Mouse (Mus musculus) testis, adult 2 months (tissue): ENCODE measurements around the gene Blm. TPM values are rescaled to one million over a fixed set of nuclear protein-coding genes. Genes with fewer than 3 reads are reported as not detected.

ENCODE experiments used
- H3K27ac ChIP-seq: fragments of 200-500 bp; 2 replicates; pipeline ENCODE4 v1.5.1; 2012; ENCODE audit warnings: low read depth, low read length; ENCODE audit not compliant: control insufficient read depth, insufficient read depth
- H3K27me3 ChIP-seq: fragments of 200-500 bp; 2 replicates; pipeline ENCODE4 v1.6.1; 2012; ENCODE audit warnings: mild to moderate bottlenecking, low read length, moderate library complexity; ENCODE audit not compliant: control insufficient read depth, insufficient read depth
- H3K36me3 ChIP-seq: fragments of 200-500 bp; 2 replicates; pipeline ENCODE4 v1.6.1; 2012; ENCODE audit warnings: mild to moderate bottlenecking, low read length; ENCODE audit not compliant: control insufficient read depth, insufficient read depth
- H3K4me1 ChIP-seq: fragments of 200-500 bp; 2 replicates; pipeline ENCODE4 v1.6.1; 2012; ENCODE audit warnings: low read length; ENCODE audit not compliant: control insufficient read depth, insufficient read depth
- H3K4me3 ChIP-seq: fragments of 200-500 bp; 2 replicates; pipeline ENCODE4 v1.5.1; 2012; ENCODE audit warnings: low read depth, mild to moderate bottlenecking, low read length, moderate library complexity, mixed read lengths; ENCODE audit not compliant: control insufficient read depth
- CTCF ChIP-seq: fragments of 200-500 bp; IDR thresholded peaks from 2 replicates; pipeline ENCODE4 v1.5.1; 2012; ENCODE audit warnings: low read depth, mild to moderate bottlenecking, inconsistent platforms, low read length, moderate library complexity; ENCODE audit not compliant: control insufficient read depth, insufficient read depth, insufficient replicate concordance
- POLR2A ChIP-seq: fragments of 200-500 bp; IDR thresholded peaks from 2 replicates; pipeline ENCODE4 v1.6.1; 2012; ENCODE audit warnings: low read depth, mild to moderate bottlenecking, inconsistent platforms, low read length, moderate library complexity; ENCODE audit not compliant: control insufficient read depth
- polyA plus RNA-seq: library from polyadenylated mRNA; depleted of rRNA; stranded (reverse); fragments of >200 nt; gene quantifications from 2 replicates; pipeline ENCODE4 v1.2.3, GENCODE M21; 2012

The Blm gene
- polyA plus RNA-seq, 1 experiment = 7.0 TPM

DNA sequence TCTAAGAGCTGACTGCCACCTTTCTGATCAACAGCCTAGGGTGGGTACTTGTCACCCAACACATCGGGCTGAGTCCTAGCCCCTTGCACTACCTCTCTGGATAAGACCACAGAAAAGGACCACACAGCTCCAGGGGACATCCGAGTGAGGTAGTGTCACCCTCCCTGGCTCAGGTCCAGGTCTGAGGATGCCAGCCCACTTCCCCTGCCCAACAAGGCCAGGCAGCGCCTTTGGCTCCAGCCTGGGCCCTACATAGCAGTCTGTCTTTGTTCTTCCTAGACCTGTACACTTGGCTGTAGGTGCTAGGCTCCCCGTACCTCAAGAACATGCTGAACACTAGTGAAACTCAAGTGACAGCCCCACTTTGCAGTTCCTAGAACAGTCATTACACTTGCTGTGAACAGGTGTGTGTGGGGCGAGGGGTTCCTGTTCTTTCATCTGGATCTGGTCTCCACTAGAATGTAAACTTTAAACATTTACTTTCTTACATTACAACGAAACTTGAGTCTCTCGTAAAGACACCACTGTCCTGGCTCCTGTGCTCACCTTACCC lies 120.5 kb downstream of the Blm start:
- no peaks in the 10 kb centered on the region for H3K36me3 ChIP-seq
- H3K4me1 ChIP-seq = peaks cover 3% of the 10 kb centered on the region; the same call in 1 of the 2 replicates
- TF ChIP-seq CTCF (no peak), POLR2A (no peak)
- no peaks in the 10 kb centered on the region for H3K27me3 ChIP-seq
- no peak overlapping the region for H3K27ac ChIP-seq
- H3K4me3 ChIP-seq = no peak overlapping the region

DNA sequence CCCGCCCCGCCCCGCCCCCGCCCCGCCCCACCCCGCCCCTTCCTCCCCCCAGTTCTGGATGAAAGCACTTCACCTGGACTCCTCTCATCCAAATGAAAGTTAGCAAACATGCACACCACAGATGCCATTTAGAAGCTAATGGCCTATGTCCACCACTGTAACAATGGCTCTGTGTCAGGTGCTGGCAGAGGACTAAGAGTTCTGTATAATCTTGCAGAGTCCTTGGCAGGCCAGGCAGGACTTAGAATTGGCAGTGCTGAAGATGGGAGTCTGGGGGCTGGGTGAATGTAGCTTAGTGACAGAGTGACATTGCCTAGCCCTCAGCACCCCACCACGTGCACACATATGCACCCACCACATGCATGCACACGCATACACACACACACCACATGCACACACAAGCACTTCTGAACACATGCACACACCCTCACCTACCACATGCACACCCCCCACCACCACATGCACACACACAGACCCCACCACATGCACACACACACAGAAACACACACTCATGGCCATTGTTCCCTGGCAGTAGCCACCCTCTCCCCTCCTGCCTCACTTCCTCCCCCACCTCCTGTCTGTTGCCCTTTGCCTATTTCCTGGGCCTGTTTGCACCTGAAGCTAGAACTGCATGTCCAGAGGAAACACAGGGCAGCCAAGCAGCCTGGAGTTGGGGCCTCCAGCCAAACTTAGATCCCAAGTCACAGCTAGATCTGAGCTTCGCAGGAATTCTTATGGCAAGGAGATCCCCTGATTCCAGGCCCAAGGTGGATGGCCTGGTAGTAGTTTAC lies 121.2 kb downstream of the Blm start:
- no peak overlapping the region for H3K4me3 ChIP-seq
- H3K27ac ChIP-seq = no peak overlapping the region
- TF ChIP-seq CTCF = no peak
- TF ChIP-seq POLR2A = no peak
- no peaks in the 10 kb centered on the region for H3K36me3 ChIP-seq
- peaks cover 3% of the 10 kb centered on the region; the same call in 1 of the 2 replicates for H3K4me1 ChIP-seq
- no peaks in the 10 kb centered on the region for H3K27me3 ChIP-seq

DNA sequence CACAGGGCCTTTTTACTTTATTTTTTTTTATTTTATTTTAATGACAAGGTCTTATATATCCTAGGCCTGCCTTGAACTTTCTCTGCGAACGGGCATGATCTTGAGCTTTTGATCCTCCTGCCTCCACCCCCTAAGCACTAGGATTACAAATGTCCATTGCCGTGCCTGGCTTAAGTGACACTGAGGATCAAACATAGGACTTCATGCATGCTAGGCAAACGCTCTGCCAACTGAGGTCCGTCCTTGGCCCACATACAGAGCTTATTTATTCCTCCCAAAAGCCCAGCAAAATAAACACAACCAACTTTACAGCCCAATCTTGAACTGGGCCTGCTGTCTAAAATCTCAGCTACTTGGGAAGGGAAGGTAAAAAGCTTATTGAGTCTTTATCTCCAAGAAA lies 122.1 kb downstream of the Blm start:
- Histone ChIP-seq H3K27me3 (no peaks in the 10 kb centered on the region), H3K4me3 (no peak overlapping the region), H3K27ac (no peak overlapping the region), H3K36me3 (no peaks in the 10 kb centered on the region), H3K4me1 (peaks cover 3% of the 10 kb centered on the region; the same call in 1 of the 2 replicates)
- TF ChIP-seq CTCF = no peak
- no peak for TF ChIP-seq POLR2A

DNA sequence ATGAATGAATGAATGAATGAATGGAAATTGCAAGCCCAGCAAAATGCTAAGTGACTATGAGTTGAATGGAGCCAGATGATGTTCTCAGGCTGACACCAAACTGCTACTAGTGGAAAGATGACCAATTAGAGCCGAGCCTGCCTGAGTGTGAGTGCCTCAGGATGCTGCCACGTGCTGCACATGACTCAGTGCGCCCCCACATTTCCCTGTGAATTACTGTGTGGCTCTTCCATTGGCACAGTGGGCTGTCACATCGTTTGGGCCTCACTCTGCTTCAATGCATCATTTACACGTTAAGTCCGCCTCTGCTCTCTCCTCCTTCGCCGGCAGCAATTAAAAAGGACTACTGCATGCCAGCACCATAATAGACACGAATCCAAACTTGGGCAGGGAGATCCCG lies 122.6 kb downstream of the Blm start:
- no peak overlapping the region for H3K27ac ChIP-seq
- H3K4me1 ChIP-seq = peaks cover 3% of the 10 kb centered on the region; the same call in 1 of the 2 replicates
- H3K36me3 ChIP-seq = no peaks in the 10 kb centered on the region
- H3K27me3 ChIP-seq = no peaks in the 10 kb centered on the region
- H3K4me3 ChIP-seq = no peak overlapping the region
- TF ChIP-seq POLR2A (no peak), CTCF (no peak)

DNA sequence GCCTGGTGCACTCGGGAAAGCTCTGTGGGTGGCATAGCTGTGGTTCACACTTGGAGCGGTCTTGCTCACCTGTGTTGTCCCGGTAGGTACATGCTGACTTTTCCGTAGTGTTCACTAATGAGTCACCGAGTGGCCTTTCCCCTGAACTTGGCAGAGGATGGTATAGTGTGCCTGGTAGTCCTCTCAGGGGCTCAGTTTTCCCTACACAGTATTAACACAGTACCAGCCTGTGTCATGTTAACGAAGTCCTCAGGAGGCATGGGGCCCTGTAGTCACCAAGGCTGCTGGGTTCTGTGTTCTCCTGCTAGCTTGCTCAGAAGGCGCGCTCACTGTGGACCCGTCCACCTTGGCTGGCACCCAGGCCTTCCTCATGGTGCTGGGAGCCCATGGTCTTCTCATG lies 124.5 kb downstream of the Blm start:
- TF ChIP-seq POLR2A = no peak
- TF ChIP-seq CTCF = no peak
- no peaks in the 10 kb centered on the region for H3K36me3 ChIP-seq
- H3K4me1 ChIP-seq = peaks cover 3% of the 10 kb centered on the region; the same call in 1 of the 2 replicates
- no peaks in the 10 kb centered on the region for H3K27me3 ChIP-seq
- no peak overlapping the region for H3K4me3 ChIP-seq
- H3K27ac ChIP-seq = no peak overlapping the region

DNA sequence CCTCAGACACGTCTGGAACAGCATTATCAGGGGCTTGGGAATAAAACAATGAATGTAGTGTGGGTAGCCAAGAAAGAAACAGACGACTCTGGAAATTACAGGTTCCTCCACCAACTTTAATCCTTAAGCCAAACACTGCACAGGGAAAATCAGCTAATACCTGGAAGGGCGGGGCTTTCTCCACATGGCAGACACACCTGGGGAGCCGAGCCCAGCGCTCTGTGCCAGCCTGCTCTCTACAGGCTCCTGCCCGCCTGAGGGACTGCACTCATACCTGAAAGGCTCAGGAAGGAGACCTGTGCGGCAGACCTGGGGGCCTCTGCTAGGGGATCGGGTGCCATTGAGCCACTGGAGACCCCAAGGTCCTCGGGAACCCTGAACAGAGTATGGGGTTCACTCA lies 127.2 kb downstream of the Blm start:
- no peaks in the 10 kb centered on the region for H3K27me3 ChIP-seq
- no peak overlapping the region for H3K4me3 ChIP-seq
- no peak for TF ChIP-seq CTCF
- no peak for TF ChIP-seq POLR2A
- no peak overlapping the region for H3K27ac ChIP-seq
- peaks cover 4% of the 10 kb centered on the region; the same call in 1 of the 2 replicates for H3K4me1 ChIP-seq
- H3K36me3 ChIP-seq = no peaks in the 10 kb centered on the region

DNA sequence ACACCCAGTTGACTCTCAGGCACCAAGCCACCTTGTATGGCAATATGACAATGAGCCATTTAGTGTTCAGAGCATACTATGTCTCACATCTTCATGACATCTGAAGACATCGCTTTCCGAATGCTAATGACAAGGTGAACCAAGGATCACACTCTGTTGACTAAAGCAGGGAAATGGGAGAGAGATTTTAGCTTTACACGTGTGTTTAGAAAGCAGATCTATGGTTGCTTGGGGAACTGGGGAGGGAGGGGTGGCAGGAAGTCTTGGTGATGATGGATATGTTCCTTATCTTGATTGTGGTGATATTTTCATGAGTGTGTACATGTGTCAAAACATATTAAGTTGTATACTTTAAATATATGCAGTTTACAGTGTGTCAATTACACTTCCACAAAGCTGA lies 128.7 kb downstream of the Blm start:
- H3K4me1 ChIP-seq = peaks cover 4% of the 10 kb centered on the region

More for the DNA sequence above, 128.7 kb downstream of the Blm start:
- TF ChIP-seq CTCF (no peak), POLR2A (no peak)
- Histone ChIP-seq H3K27me3 (no peaks in the 10 kb centered on the region), H3K4me3 (no peak overlapping the region), H3K36me3 (no peaks in the 10 kb centered on the region), H3K27ac (no peak overlapping the region)
